Mouse (Mus musculus) lung, embryonic 15.5 days (tissue): ENCODE measurements around the gene Rpl27a. TPM values are rescaled to one million over a fixed set of nuclear protein-coding genes. Genes with fewer than 3 reads are reported as not detected.

Source experiments
- ATAC-seq: fragments of 200-750 bp; cut with Nextera tagmentation; 2 replicates; pipeline ENCODE4 v1.8.0; 2017; ENCODE audit warnings: moderate number of reproducible peaks, borderline replicate concordance; ENCODE audit not compliant: low FRiP score, low TSS enrichment; ENCODE audit errors: extremely low read depth
- H3K27ac ChIP-seq: fragments of 300-500 bp; sonication (generic); 2 replicates; pipeline ENCODE4 v1.5.1; 2015; ENCODE audit warnings: moderate library complexity, mild to moderate bottlenecking, inconsistent platforms
- H3K27me3 ChIP-seq: fragments of 300-500 bp; sonication (generic); 2 replicates; pipeline ENCODE4 v1.6.1; 2015; ENCODE audit warnings: inconsistent platforms
- H3K36me3 ChIP-seq: fragments of 300-500 bp; sonication (generic); 2 replicates; pipeline ENCODE4 v1.6.1; 2015; ENCODE audit warnings: inconsistent platforms
- H3K4me1 ChIP-seq: fragments of 300-500 bp; sonication (generic); 2 replicates; pipeline ENCODE4 v1.6.1; 2015; ENCODE audit warnings: inconsistent platforms
- H3K4me2 ChIP-seq: fragments of 300-500 bp; sonication (generic); 2 replicates; pipeline ENCODE4 v1.6.1; 2015; ENCODE audit warnings: inconsistent platforms, mild to moderate bottlenecking, moderate library complexity
- H3K4me3 ChIP-seq: fragments of 300-500 bp; sonication (generic); 2 replicates; pipeline ENCODE4 v1.5.1; 2015; ENCODE audit warnings: mild to moderate bottlenecking, inconsistent platforms
- H3K9ac ChIP-seq: fragments of 300-500 bp; sonication (generic); 2 replicates; pipeline ENCODE4 v1.6.1; 2015; ENCODE audit warnings: inconsistent platforms
- H3K9me3 ChIP-seq: fragments of 300-500 bp; sonication (generic); 2 replicates; pipeline ENCODE4 v1.6.1; 2016; ENCODE audit warnings: inconsistent platforms
- WGBS: fragments of 180-500 bp; shearing (Covaris S2); methylation state at CpG from one replicate; pipeline ENCODE4 v1.1.7; 2015; 5-methylcytosine and 5-hydroxymethylcytosine counted together
- microRNA-seq: library from miRNA; unstranded; fragments of <30 nt; microRNA quantifications from one replicate; pipeline ENCODE4, GENCODE M21; 2016
- polyA plus RNA-seq: library from polyadenylated mRNA; unstranded; fragments of >200 nt; fragmentation: Nextera tagmentation; extraction: Ambion mirVana; gene quantifications from 2 replicates; pipeline ENCODE4 v1.2.1, GENCODE M21; 2015

The Rpl27a gene
- polyA plus RNA-seq, 1 experiment from 2014 or later = 136 TPM

DNA sequence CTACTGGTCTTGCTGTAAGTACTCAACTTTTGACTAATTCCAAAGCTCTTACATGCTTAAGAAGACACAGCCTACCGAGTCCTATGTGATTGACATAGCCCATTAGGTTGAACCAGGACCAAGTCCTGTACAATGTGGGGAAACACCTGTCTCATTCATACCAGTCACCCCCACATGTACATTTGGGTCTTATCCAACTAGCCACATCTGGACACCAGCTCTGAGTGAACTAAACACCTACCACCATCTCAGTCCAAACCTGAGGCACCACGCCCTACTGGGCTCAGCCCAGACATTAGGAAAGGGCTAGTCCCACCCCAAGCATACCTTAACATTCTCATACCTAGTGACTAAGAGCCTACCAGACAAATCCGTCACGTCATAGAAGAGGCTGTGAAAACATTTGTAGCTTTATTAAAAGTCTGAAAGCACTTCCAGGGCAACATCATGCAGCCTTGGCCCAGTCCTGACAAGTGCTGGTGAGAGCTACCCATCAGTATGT, 49.5 kb downstream of the Rpl27a start:
- no peaks in the 10 kb centered on the region for H3K36me3 ChIP-seq
- peak overlapping the region; percentile 46; the same call in 1 of the 2 replicates for H3K27ac ChIP-seq
- no peak for ATAC-seq
- no peaks in the 10 kb centered on the region for H3K27me3 ChIP-seq
- H3K9ac ChIP-seq = no peak overlapping the region
- H3K9me3 ChIP-seq = no peaks in the 10 kb centered on the region
- WGBS = 79% methylated on average over 4 of the region's 4 CpGs
- H3K4me2 ChIP-seq = no peak overlapping the region
- peaks cover 30% of the 10 kb centered on the region for H3K4me1 ChIP-seq
- no peak overlapping the region for H3K4me3 ChIP-seq

Small RNA genes within 50 kb of the gene (microRNA-seq; reads per million reads assigned to microRNA genes)
- 0.74 reads per million for gene Gm47284

Other genes with a start within 250 kb of the Rpl27a start
- gene Stk33, start 80.1 kb upstream of the Rpl27a start, polyA plus RNA-seq = 2.2 and 2.3 TPM in 2 replicates
- 0.02 and 0.03 TPM in 2 replicates for gene Trim66, start 11.0 kb upstream of the Rpl27a start, polyA plus RNA-seq
- 59.6 and 61.2 TPM in 2 replicates for gene St5, start 184.5 kb downstream of the Rpl27a start, polyA plus RNA-seq
- 39.3 and 41.2 TPM in 2 replicates for gene Akip1, start 184.5 kb downstream of the Rpl27a start, polyA plus RNA-seq
- gene BC051019, start 204.7 kb downstream of the Rpl27a start, polyA plus RNA-seq = 2.1 and 2.5 TPM in 2 replicates
- gene Ascl3, start 212.6 kb downstream of the Rpl27a start, polyA plus RNA-seq = 0.30 TPM in 1 of 2 replicates, not detected in the other
- 56.6 and 59.9 TPM in 2 replicates for gene Tmem9b, start 233.7 kb downstream of the Rpl27a start, polyA plus RNA-seq